Mouse (Mus musculus) urinary bladder, postnatal 4 days (tissue): ENCODE results near the gene Rcan2.
"Not testable (repeated sequence)": the region's sequence is repeated elsewhere in the genome, so short reads cannot be mapped to it uniquely, and the experiment has no call there.

Source experiments
- DNase-seq, 2 experiments: peaks; one replicate each; pipeline ENCODE4 v3.0.0; 2021 to 2022; ENCODE audit warnings: low spot score in 2 of 2

Rcan2 gene

DNA sequence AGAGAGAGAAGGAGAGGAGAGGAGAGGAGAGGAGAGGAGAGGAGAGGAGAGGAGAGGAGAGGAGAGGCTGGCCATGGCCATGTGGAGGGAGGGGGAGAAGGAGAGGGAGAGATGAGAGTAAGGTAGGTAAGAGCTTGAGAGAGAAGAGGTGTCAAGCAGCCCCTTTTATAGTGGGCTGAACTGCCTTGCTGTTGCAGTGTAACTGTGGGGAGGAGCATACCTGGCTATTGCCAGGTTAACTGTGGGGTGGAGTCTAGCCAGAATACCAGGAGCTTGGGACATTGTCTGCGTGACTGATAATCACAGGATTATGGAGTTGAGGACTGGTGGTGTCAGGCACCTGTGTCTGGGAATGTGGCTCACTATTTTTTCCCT is 24.2 kb downstream of the Rcan2 start:
- not testable (repeated sequence) for DNase-seq

DNA sequence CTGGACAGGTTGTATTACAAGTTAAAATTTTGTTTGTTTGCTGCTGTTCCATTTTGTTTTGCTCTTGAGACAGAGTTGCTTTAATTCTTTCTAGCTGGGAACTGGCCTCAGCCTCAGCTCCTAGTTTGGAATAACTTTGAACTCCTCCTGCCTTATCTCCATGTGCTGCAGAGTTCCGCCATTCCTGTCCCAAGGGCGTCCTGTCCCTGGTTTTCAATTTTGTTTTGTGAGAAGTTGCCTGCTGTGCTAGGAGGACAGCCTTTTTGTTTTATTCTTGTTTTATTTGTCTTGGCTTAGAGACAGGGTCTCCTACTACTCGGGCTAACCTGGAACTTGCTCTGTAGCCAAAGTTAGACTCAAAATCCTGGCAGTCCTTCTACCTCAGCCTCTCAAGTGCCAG is 26.1 kb downstream of the Rcan2 start:
- no peak for DNase-seq

DNA sequence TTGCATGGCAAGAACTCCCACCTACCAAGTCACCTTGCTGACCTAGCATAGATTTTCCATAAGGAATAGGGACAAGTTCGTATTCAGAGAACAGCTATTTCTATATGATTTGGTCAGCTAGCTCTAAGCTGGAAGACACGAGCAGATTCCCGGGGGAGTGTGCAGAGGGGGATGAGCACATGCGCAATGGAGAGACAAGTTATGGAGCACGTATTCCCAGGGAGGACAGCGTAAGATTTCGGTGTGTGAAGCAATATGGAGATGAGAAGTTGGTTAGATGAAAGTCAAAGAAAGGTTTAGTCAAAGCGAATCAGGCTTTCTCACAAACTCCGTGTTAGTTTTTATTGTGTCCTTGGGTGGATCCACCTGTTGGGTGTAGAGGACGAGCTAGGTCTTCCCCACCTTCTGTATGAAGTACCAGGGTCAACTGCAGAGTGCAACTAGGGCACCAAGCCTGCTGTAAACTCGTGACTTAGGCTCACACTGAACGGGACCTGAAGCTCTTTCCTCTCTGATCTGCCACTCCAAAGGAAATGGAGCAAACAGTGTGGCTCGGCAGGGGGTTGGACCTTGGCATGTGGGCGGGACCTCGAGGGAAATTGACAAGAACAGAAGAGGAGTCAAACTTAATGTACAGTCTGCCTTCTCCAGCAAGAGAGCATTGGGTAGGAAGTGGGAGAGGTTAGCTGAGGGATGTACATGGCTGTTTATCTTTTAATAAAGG is 31.4 kb downstream of the Rcan2 start:
- DNase-seq = no peak

DNA sequence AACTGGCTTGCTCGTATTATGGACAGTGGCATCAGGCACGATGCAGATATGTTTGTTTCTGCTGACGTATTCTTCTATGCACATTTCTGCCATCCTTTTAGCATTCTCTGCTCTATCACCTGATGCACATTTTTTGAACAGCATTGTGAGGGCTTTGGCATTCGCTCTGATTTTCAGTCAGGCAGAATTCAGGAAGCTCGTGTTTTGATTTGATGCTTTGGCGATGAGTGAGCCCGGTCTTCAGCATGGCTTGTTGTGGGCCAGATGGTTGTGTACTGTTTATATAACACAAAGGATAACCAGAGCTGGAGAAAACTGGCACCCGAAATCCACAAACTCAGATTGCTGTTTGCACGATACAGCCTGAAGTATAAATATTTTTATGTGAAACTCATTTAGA is 39.1 kb downstream of the Rcan2 start:
- no peak for DNase-seq

DNA sequence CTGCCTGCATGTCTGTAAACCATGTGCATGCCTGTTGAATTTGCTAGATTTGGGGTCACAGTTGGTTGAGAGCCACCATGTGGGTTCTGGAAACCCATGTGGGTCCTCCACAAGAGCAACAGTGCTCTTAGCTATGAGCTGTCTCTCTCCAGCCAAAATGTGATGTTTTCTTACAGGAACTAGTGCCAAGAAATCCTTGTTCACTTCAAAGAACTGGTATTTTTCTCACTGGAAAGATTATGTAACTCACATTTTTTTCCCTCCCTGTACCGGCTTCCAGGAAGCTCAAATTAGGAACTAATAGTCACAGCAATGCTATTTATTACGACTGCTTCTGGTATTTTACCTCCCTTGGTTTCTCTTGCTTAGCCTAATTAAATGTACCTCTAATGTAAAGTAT is 45.6 kb downstream of the Rcan2 start:
- DNase-seq = no peak

DNA sequence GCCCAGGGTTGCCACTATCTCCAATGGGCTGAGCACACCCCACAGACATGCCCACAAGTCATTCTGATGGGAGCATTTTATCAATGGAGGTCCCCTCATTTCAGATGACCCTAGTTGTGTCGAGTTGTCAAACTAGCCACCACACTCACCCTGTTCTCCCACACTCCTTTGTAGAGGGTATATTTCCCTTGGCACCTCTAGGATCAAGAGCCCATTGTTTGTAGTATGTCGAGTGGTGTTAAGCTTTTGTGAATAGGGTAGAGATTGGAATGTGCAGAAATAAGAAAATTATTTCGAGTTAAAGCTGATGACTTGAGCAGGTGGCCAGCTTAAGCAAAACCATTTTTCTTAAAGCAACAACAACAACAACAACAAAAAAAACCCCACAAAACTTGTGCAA is 47.8 kb downstream of the Rcan2 start:
- no peak for DNase-seq

DNA sequence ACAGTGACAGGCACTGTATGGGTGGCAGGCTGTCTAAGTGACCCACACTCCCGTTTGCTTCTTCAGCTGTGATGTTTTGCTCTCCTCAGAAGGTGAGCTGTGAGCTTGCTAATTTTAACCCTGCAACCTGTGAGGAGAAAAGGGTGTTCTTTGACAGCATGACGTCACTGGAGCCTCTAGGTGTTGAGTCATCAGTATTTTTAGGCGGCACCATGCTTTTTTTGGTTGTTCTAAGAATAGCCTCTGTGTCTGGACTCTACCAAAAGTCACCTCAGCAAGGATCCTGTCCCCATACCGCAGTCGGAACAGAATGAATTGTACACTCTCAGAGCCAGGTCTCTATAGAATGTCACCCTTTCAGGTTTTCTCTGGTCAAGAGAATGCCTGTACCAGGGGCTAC is 54.0 kb downstream of the Rcan2 start:
- no peak for DNase-seq

DNA sequence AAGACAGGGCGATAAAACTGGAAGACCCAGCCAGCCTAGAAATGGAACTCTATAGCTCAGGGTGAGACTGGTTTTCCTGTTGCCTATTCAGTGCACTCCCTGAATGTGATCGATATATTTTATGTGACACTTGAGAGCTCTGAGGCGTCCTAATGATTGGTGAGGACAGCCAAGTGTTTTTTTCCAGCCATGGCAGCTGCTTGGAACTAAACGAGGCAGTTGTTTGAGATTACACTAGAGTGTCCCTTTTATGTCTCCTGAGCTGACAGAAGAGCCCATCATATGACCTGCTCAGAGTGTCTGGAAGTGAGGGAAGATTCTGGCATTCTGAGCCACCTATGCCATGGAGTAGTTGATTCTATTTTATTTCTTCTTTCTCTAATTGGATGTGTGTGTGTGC is 54.9 kb downstream of the Rcan2 start:
- no peak for DNase-seq

DNA sequence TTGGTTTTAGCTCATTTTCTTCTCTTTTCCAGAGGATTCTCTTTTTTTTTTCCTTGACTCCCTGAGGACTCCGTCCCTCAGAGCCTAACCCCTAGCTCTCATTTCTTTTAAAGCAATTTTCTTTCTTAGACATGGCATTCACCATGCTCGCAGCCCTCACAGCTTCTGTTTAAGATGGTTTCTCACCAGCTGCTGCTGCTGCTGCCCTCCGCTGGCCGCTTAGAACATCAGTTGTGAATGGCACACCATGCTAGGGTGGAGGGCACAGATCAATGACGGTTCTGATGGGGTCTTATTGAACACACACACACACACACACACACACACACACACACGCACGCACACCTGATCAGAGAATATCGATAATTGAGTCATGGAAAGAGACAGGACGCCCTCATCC is 67.7 kb downstream of the Rcan2 start:
- DNase-seq = no peak

DNA sequence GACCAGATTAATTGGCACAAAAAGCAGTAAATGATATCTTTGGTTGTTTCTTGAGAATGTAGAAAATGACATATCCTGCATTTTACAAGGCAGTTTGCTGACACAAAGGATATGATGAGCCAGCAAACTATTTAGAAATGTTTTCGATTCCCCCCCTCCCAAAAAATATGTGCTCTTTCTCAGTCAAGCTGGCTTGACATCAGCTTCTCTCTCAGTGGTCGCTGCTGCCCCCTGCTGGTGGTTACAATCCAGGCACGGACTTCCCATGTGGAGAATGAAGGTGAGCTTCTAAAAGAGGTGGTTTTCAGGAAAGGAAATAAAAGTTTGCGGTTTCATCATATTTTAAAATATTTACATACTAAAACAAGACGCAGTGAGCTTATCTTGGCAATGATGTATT is 68.5 kb downstream of the Rcan2 start:
- DNase-seq = peak; percentile 43 to 86

DNA sequence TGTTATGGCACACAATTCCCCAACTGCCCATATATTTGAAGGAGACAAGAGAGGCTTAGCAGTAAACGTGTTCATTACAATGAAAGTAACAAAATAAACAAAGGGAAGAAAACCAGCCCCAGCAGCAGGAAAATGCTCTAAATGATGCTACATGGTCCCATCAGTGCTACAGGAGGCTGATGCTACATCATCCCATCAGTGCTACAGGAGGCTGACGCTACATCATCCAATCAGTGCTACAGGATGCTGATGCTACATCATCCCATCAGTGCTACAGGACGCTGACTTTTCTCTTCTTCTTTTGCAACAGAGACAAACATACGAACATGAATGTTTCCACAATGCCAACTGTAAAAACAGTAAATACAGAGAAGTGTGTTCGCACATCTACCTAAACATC is 73.3 kb downstream of the Rcan2 start:
- no peak for DNase-seq

DNA sequence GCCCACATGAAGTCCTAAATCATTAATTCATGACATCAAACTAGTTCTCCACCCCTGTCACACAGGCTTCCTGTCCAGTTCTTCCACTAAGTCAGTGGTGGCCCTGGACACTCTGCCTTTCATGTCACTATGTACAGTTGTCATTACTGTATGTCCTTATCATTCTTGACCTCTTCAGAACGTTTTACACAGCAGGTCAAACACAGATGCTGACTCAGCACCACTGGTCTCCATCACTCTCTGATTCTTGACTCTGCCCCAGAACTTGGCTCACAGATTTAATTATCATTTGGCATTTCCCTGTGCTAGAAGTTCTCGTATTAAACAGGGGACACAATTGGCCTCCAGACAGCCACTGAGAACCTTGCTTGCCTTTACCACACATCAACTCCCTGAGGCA is 76.3 kb downstream of the Rcan2 start:
- DNase-seq = no peak

DNA sequence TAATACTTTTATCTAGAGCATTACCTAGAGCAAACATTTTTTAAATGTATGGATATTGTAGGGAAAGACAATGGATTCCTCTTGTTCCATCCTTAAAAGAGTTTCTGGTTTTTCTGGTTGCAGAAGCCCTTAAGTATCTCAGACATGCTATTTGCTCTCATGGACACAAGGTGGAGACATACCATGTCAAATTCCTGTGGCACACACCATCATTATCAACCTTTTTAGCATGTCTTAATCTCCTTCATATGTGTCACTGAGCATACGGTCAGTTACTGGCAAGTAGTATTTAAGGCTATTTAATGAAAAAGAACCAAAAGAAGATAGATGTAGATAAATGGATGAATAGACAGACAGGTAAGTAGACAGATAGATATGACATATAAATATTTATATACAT is 81.9 kb downstream of the Rcan2 start:
- DNase-seq = no peak

DNA sequence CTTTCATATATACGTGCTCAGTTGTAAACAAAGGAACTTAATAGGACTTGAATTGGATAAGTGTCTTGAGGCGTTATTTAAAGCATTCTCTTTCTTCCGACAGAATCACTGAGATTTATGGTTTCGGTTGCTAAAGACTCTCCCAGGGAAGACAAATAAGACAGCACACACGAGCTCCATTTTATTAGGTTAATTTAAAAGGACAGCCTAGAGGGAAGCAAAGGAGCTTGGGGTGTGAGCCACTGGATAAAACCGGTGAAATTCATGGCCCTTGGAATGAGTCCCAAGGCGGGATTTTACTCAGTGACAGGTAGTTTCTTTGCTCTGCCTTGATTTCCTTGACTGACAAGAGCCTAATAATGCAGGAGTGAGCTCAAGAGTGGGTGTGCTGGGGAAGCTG is 85.1 kb downstream of the Rcan2 start:
- no peak for DNase-seq

DNA sequence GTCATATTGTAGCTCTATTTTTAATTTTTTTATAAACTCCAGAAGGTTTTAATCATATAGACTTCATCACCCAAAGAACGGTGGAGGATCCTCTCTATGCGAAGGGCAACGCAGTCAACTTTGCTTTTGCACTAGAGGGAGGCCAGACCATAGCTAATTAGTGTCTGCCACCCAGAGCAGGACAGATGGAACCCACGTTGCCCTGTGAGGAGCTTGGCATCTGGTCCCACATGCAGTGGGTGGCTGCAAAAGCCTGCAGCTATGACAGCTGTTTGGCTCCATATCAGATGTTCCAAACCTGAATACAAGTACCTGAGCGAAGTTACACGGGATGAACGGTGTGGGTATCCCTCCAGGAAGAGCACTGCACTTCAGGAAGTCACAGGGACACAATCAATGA is 86.8 kb downstream of the Rcan2 start:
- no peak for DNase-seq

DNA sequence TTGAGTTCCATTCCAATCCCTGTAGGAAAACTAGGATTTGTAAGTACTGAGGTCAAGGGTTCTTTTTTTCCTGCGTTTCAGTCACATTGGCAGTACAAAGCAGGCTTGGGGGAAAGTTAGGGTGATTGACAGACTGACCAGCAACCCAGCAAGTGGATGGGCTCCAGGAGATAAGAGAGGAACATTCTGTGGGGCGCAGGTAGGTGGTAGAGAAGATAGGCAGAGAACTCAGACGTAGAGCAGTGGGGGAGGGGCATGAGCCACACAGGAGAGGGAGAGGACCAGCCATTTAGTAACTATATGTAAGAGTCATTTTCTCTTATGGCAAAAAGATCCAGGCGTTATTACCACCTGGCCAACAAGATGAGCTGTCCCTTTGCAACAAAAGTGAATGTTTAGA is 96.2 kb downstream of the Rcan2 start:
- DNase-seq = no peak

DNA sequence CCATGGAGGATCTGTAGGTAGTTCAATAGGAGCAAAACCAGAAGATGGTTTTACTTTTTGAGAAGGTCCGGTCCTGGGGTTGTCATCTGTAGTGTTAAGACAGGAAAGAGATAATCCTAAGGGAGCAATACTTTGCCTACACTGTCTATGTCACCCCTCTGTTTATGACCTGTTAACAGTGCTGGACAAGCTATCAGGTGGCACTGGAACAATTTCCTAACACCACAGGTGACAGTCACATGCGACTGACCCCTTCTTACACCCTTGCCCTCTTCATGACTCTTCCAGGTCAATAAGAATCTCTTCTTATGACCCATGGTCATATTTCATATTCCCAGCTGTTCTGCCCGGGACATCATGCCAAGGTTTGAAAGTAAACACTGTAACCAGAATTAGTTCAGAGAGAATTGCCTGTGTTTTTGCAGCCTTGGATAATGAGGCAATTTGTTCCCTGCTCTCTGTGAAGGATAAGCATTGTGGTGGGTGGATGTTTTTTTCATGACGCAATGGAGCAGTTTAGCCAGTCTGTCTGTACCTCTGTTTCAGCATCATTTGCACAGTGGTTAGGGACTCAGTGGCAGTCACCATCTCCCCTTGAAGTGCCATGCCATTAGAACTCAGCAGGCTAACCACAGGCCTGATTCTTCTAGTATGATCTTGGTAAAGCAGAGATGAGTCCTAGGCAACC is 98.4 kb downstream of the Rcan2 start:
- DNase-seq = no peak

DNA sequence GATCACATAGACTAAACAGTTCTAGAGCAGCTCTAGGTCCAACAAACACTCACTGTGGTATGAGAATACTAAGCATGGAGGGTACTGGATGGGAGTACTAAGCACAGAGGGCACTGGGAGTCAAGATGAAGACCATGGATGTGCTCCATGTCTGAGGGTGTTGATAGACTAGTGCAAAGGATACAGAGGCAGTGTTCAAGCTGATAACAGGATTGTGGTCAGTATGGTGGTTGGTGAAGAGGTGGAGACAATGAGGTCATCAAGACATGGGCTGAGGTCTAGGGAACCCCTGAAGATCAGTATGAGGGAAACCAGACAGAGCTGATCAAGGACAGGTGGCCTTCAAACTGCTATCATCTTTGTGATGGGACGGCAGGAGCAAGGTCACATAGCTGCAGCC is 99.0 kb downstream of the Rcan2 start:
- no peak for DNase-seq

DNA sequence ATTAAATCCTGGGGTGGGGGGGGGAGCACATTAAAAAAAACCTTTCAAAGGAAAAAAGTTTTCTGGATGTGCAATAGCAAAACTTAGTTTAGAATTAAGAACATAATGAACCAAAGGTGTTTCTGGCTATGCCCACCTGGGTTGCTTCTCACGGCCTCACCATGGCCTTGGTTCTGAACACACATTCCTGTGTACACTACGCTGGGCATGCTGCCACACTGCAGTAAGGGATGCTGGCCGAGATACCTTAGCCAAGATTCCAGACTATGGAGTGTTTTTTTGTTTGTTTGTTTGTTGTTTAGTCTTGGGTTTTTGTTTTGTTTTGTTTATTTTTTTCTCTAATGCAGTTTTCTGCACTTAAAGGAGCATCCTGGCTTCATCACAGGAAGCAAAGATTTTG is 100.3 kb downstream of the Rcan2 start:
- DNase-seq = no peak

DNA sequence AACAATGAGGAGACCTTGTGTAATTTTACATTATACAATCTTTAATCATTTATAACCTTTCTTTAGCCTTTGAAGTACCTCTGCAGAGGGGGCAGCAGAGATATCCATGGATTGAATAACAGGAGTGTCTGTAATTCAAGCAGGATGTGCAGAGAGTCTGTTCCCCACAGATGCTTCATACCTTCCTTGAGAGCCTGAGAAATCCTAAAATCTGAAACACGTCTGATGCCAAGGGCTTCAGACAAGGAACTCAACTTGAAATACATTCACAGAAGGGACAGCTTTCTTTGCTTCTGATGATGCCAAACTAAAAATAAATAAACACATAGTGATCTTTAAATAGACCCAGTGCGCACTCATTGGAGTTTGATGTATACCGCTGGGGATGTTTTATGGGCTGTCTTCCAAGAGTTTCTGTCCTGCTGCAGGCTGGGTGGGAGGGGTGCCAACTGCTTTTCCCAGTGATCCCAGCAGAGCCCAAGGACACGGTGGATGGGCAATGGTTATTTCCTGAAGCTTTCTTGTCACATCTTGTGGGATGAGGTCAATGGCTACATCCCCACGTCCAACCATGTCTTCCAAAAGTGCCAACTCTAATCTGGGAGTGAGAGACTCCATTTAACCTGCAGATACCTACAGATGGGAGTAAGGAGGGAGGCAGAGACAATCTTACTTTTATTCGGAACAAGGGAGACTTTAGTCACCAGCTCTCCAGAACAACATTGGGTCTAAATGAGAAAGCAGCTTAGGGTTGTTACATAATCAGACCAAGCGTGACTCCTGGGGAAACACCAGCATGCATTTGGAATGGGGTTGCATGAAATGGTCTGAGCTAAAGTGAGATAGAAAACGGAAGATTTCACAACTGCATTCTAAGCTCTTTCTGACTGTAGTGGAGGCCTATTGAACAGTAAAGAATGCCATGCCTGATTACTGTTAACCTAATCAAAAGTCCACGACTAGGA is 102.9 kb downstream of the Rcan2 start:
- no peak for DNase-seq

DNA sequence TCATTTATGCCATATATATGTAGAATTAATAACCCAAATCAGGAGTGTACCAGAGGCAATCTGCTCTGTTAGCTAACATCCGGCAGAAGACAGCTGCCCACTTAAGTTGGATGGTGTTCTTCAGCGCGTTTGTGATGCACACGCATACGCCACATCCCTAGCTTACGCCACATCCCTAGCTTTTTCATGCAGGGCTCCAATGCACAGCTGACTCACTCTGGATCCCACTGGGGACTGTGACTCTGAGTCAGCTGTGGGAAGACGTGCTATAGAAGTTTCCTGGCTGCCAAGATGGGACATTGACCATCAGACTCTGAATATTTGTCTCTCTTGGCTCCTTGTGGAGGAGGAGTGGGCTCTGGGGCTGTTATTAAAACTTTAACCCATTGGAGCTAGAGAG is 103.7 kb downstream of the Rcan2 start:
- DNase-seq = no peak

DNA sequence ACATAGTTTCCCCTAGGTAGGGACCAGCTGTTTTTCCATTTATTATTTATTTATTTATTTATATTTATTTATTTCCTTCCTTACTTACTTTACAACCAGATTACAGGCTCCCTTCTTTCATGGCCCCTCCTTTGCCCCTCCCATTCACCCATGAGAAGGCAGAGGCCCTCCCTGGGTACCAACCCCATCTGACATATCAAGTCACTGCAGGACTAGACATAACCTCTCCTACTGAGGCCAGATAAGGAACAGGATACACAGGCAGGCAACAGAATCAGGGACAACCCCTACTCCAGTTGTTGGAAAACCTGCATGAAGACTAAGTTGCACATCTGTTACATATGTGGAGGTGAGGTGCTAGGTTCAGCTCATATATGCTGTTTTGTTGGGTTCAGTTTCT is 105.6 kb downstream of the Rcan2 start:
- no peak for DNase-seq

DNA sequence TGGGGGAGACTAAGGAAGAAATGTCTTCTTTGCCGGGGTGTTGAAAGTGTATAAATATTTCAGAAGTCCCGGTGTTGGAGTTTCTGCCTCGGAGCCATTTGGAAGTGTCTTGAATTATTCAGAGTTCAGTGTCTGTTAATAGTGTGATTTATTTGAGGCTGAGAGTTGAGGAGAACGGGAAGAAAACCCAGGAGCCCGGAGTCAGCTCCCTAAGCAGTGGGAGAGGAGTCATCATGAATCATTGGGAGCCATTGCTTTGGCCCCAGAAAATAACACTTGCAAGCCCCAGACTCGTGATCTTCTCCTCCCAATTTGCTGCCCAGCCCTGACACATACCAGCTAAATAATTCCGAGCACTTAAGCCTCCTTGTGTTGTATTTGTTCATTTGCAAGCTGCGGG is 115.0 kb downstream of the Rcan2 start:
- no peak for DNase-seq
